Mouse (Mus musculus) ES-Bruce4 (cell line): ENCODE data around the gene BC029722. TPM values are rescaled to one million over a fixed set of nuclear protein-coding genes. Genes with fewer than 3 reads are reported as not detected.

Source experiments
- H3K27ac ChIP-seq: 2 replicates; pipeline ENCODE4 v1.5.1; 2012; ENCODE audit warnings: low read length, inconsistent platforms; ENCODE audit not compliant: insufficient read depth
- H3K27me3 ChIP-seq: 2 replicates; pipeline ENCODE4 v1.6.1; 2012; ENCODE audit warnings: mild to moderate bottlenecking, low read length, inconsistent platforms; ENCODE audit not compliant: control insufficient read depth, poor library complexity, insufficient read depth, severe bottlenecking
- H3K36me3 ChIP-seq: 2 replicates; pipeline ENCODE4 v1.6.1; 2012; ENCODE audit warnings: inconsistent platforms, mild to moderate bottlenecking, low read length, moderate library complexity; ENCODE audit not compliant: control insufficient read depth, poor library complexity, insufficient read depth, severe bottlenecking
- H3K4me1 ChIP-seq: one replicate; pipeline ENCODE4 v1.8.1; 2011; ENCODE audit warnings: low read length; ENCODE audit not compliant: control insufficient read depth, insufficient read depth
- H3K4me3 ChIP-seq: 2 replicates; pipeline ENCODE4 v1.5.1; 2011; ENCODE audit warnings: low read depth, mild to moderate bottlenecking, low read length
- H3K9ac ChIP-seq: 2 replicates; pipeline ENCODE4 v1.6.1; 2012; ENCODE audit warnings: low read depth, mild to moderate bottlenecking, inconsistent platforms; ENCODE audit not compliant: poor library complexity, severe bottlenecking
- H3K9me3 ChIP-seq: replicated peaks from 2 replicates; pipeline ENCODE4 v1.6.1; 2012; ENCODE audit warnings: mild to moderate bottlenecking, low read length, inconsistent platforms; ENCODE audit not compliant: control insufficient read depth, poor library complexity, insufficient read depth, severe bottlenecking
- CTCF ChIP-seq: IDR thresholded peaks from one replicate; pipeline ENCODE4 v1.8.1; 2011; ENCODE audit warnings: low read depth, low read length
- EP300 ChIP-seq: IDR thresholded peaks from 2 replicates; pipeline ENCODE4 v1.6.1; 2011; ENCODE audit warnings: low read depth, low read length; ENCODE audit not compliant: insufficient read depth
- POLR2A ChIP-seq: IDR thresholded peaks from one replicate; pipeline ENCODE4 v1.8.1; 2011; ENCODE audit warnings: low read length; ENCODE audit not compliant: insufficient read depth
- polyA plus RNA-seq: library from polyadenylated mRNA; stranded (reverse); fragments of >200 nt; gene quantifications from 2 replicates; pipeline ENCODE4 v1.2.4, GENCODE M21; 2011; ENCODE audit warnings: low read depth; ENCODE audit not compliant: missing spikeins, insufficient read depth, insufficient read length

BC029722 gene
- polyA plus RNA-seq, 1 experiment: 11.2 TPM

GRCm38 (mm10) chr2:155817301-155818245, 1.7 kb downstream of the BC029722 start:
- H3K27me3 ChIP-seq: no peaks in the 10 kb centered on the region
- H3K27ac ChIP-seq: no peak overlapping the region
- peaks cover 15% of the 10 kb centered on the region for H3K36me3 ChIP-seq
- no peak for TF ChIP-seq CTCF
- TF ChIP-seq POLR2A: no peak
- TF ChIP-seq EP300: no peak
- H3K4me1 ChIP-seq: peaks cover 6% of the 10 kb centered on the region
- H3K9ac ChIP-seq: no peak overlapping the region
- no peaks in the 10 kb centered on the region for H3K9me3 ChIP-seq
- H3K4me3 ChIP-seq: no peak overlapping the region

DNA sequence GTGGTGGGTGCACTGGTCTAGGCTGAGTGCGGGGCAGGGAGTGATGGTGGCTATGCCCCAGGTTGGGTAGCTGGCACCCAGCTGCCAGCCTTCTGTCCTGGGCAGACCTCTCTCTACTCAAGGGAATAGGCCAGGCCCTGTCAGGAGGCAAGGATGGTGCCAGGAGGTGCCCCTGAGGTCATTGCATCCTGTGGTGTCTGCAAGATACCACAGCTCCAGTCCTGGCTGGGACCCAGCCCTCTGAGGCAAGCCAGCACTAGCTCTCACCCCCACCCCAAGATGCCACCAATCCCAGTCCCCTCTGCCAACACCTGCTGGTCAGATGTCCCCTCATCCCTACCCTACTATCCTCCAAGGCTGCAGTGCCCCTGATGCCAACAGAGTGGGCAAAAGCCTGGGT, 3.0 kb downstream of the BC029722 start:
- H3K4me3 ChIP-seq: no peak overlapping the region
- H3K9ac ChIP-seq: no peak overlapping the region
- no peak overlapping the region for H3K27ac ChIP-seq
- H3K9me3 ChIP-seq: no peaks in the 10 kb centered on the region
- peaks cover 4% of the 10 kb centered on the region for H3K36me3 ChIP-seq
- H3K27me3 ChIP-seq: no peaks in the 10 kb centered on the region
- TF ChIP-seq CTCF: no peak
- TF ChIP-seq POLR2A: no peak
- H3K4me1 ChIP-seq: peaks cover 6% of the 10 kb centered on the region

DNA sequence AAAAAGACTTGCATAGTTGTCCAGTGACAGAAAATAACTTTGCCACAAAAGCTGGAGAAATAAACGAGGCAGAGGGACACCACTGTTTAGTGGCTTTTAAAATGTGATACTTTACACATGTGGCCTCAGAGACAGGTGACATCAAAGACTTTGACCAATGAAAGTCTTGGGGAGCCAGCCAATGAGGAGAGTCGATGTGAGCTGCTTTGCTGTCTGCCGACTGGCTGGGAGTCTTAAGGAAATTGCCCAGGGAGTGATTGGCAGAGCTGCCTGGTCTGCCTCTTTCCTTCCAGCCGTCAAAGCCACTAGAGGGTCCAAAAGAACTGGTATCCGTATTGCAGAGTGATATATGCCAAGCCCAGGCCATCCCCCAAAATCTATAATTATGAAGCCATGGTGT, 4.4 kb downstream of the BC029722 start:
- Histone ChIP-seq H3K9ac (no peak overlapping the region), H3K36me3 (no peaks in the 10 kb centered on the region), H3K9me3 (no peaks in the 10 kb centered on the region), H3K4me1 (peaks cover 5% of the 10 kb centered on the region), H3K27ac (no peak overlapping the region), H3K4me3 (no peak overlapping the region), H3K27me3 (no peaks in the 10 kb centered on the region)
- TF ChIP-seq CTCF (no peak), POLR2A (no peak)

GRCm38 (mm10) chr2:155812637-155813036, 6.6 kb downstream of the BC029722 start:
- H3K9ac ChIP-seq: peak overlapping the region; percentile 34; the same call in 1 of the 2 replicates
- 0 out of 2 replicates have a peak overlapping the region, but pooled peaks have one; percentile 18 for H3K27ac ChIP-seq
- TF ChIP-seq EP300: no peak
- TF ChIP-seq CTCF: no peak
- no peak for TF ChIP-seq POLR2A
- no peaks in the 10 kb centered on the region for H3K9me3 ChIP-seq
- H3K4me1 ChIP-seq: no peaks in the 10 kb centered on the region
- H3K4me3 ChIP-seq: peak overlapping the region; percentile 12; the same call in 1 of the 2 replicates
- no peaks in the 10 kb centered on the region for H3K36me3 ChIP-seq
- H3K27me3 ChIP-seq: no peaks in the 10 kb centered on the region

- Histone ChIP-seq H3K9me3 (no peaks in the 10 kb centered on the region), H3K9ac (peak overlapping the region; percentile 34; the same call in 1 of the 2 replicates), H3K36me3 (no peaks in the 10 kb centered on the region), H3K27me3 (no peaks in the 10 kb centered on the region), H3K4me3 (peak overlapping the region; percentile 12; the same call in 1 of the 2 replicates), H3K27ac (0 out of 2 replicates have a peak overlapping the region, but pooled peaks have one; percentile 18), H3K4me1 (no peaks in the 10 kb centered on the region)
- TF ChIP-seq CTCF (peak; percentile 97), EP300 (0 out of 2 replicates have a peak, but pooled peaks have one; percentile 19), POLR2A (no peak)
Measured at GRCm38 (mm10) chr2:155811821-155812396, 7.3 kb downstream of the BC029722 start.

- no peaks in the 10 kb centered on the region for H3K9me3 ChIP-seq
- no peak overlapping the region for H3K4me3 ChIP-seq
- no peaks in the 10 kb centered on the region for H3K27me3 ChIP-seq
- no peak overlapping the region for H3K9ac ChIP-seq
- H3K4me1 ChIP-seq: no peaks in the 10 kb centered on the region
- no peak for TF ChIP-seq EP300
- TF ChIP-seq CTCF: no peak
- no peak for TF ChIP-seq POLR2A
- H3K27ac ChIP-seq: no peak overlapping the region
- H3K36me3 ChIP-seq: no peaks in the 10 kb centered on the region
Measured at GRCm38 (mm10) chr2:155809620-155810019, 9.6 kb downstream of the BC029722 start.
